Mouse (Mus musculus): ENCODE data around the gene Katnb1. TPM values are rescaled to one million over a fixed set of nuclear protein-coding genes. Genes with fewer than 3 reads are reported as not detected.

Gene Katnb1
- polyA plus RNA-seq, 1 experiment from 2014 or later, result 9.6 TPM

DNA sequence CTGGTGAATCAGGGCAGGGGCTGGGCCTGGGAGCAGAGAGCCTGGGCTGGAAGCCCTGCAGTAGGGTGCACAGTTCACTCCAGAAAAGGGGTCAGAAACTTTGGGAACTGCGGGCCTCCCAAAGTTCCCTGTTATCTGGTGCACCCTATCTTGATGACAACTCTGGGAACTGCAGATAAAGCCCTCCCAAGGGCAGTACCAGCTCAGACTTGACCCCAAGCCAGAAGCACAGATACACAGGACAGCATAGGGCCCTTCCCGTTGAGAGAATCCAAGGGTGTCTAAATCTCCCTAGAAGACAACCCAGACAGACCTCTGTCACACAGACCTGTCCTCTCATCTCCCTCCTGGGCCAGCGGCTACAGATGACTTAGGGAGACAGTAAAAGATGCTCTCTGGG, 69.6 kb downstream of the Katnb1 start:
- Histone ChIP-seq H3K9me3 (replicated peaks) (no peaks in the 10 kb centered on the region), H3K27ac (replicated peaks) (no peak overlapping the region), H3K4me1 (replicated peaks) (peaks cover 5% of the 10 kb centered on the region; the same call in 1 of the 2 replicates), H3K9ac (no peak overlapping the region), H3K36me3 (replicated peaks) (no peaks in the 10 kb centered on the region), H3K4me2 (no peak overlapping the region), H3K27me3 (no peaks in the 10 kb centered on the region), H3K4me3 (replicated peaks) (no peak overlapping the region)
- ATAC-seq (ENCODE audit: insufficient read depth), result no peak
- WGBS (ENCODE audit: insufficient replicate concordance), result 52% methylated on average over 3 of the region's 3 CpGs

Other genes with a start within 250 kb of the Katnb1 start
- gene Coq9, start 242.9 kb upstream of the Katnb1 start, polyA plus RNA-seq (2015; fragmentation: Nextera tagmentation; extraction: Ambion mirVana), result 50.8 and 55.0 TPM in 2 replicates
- gene Ciapin1, start 242.8 kb upstream of the Katnb1 start, polyA plus RNA-seq (2015; fragmentation: Nextera tagmentation; extraction: Ambion mirVana), result 46.6 and 48.2 TPM in 2 replicates
- 70.5 and 74.1 TPM in 2 replicates for gene Polr2c, start 223.7 kb upstream of the Katnb1 start, polyA plus RNA-seq (2015; fragmentation: Nextera tagmentation; extraction: Ambion mirVana)
- 11.0 and 12.9 TPM in 2 replicates for gene Dok4, start 204.9 kb upstream of the Katnb1 start, polyA plus RNA-seq (2015; fragmentation: Nextera tagmentation; extraction: Ambion mirVana)
- gene Ccdc102a, start 163.1 kb upstream of the Katnb1 start, polyA plus RNA-seq (2015; fragmentation: Nextera tagmentation; extraction: Ambion mirVana), result 2.3 TPM in 2 replicates
- gene Adgrg5, start 157.5 kb upstream of the Katnb1 start, polyA plus RNA-seq (2015; fragmentation: Nextera tagmentation; extraction: Ambion mirVana), result 0.25 TPM in 2 replicates
- gene Adgrg1, start 106.4 kb upstream of the Katnb1 start, polyA plus RNA-seq (2015; fragmentation: Nextera tagmentation; extraction: Ambion mirVana), result 45.2 and 46.1 TPM in 2 replicates
- 8.3 and 9.3 TPM in 2 replicates for gene Adgrg3, start 63.5 kb upstream of the Katnb1 start, polyA plus RNA-seq (2015; fragmentation: Nextera tagmentation; extraction: Ambion mirVana)
- gene Drc7, start 26.1 kb upstream of the Katnb1 start, polyA plus RNA-seq (2015; fragmentation: Nextera tagmentation; extraction: Ambion mirVana), result 0.35 and 0.39 TPM in 2 replicates
- gene Kifc3, start 121.6 kb downstream of the Katnb1 start, polyA plus RNA-seq (2015; fragmentation: Nextera tagmentation; extraction: Ambion mirVana), result 5.3 and 6.8 TPM in 2 replicates
- 0.02 and 0.12 TPM in 2 replicates for gene Cngb1, start 225.4 kb downstream of the Katnb1 start, polyA plus RNA-seq (2015; fragmentation: Nextera tagmentation; extraction: Ambion mirVana)
- not detected in 2 replicates for gene Tepp, start 229.4 kb downstream of the Katnb1 start, polyA plus RNA-seq (2015; fragmentation: Nextera tagmentation; extraction: Ambion mirVana)